Mouse (Mus musculus) embryonic stem cell, embryonic (primary cell): ENCODE measurements at regions not wholly inside any gene's neighbourhood (a gene's known extent, or its start where the extent isn't known, plus 50 kb on each side); places are given as distances from the start of the nearest gene placed in this dataset.

Source experiments
- CTCF ChIA-PET, 4 experiments: fragments of 300-600 bp in 2 of 4; fragments of 350-600 bp in 2 of 4; sonication (Branson Sonifier 250); formaldehyde crosslinking; loops; one replicate each; lab custom pipeline; 2022; ENCODE audit warnings: inconsistent platforms in 2 of 4; lab: Charles Lee
- POLR2A ChIA-PET, 4 experiments: fragments of 300-600 bp in 2 of 4; fragments of 350-600 bp in 2 of 4; sonication (Branson Sonifier 250); formaldehyde crosslinking; loops; one replicate each; lab custom pipeline; 2022; ENCODE audit warnings: antibody characterized with exemption in 4 of 4, inconsistent platforms in 1 of 4; lab: Charles Lee

GRCm38 (mm10) chr9:50440222-50440621 lies 54.1 kb upstream of the Plet1 start:
- ChIA-PET CTCF (interaction anchor here in 2 of 4 experiments (0.9 to 4.2 kb wide), 8 partner anchors 9 to 946 kb away, joined by 3 to 24 read pairs (median 4); partner anchors contain the start of gene Pts (in 1 of the 2)), POLR2A (interaction anchor here in 2 of 4 experiments (0.8 to 2.2 kb wide), 5 partner anchors 12 to 164 kb away, joined by 3 to 8 read pairs (median 3); partner anchors contain the start of genes Pts (in 2 of the 2), Sdhd (in 2 of the 2) and Timm8b (in 2 of the 2))

- CTCF ChIA-PET, result interaction anchor here in 2 of 4 experiments (0.9 to 4.2 kb wide), 4 partner anchors 12 to 911 kb away, joined by 3 to 24 read pairs (median 4); partner anchors contain the start of gene Pts (in 1 of the 2)
- POLR2A ChIA-PET, result interaction anchor here in 3 of 4 experiments (0.5 to 1.7 kb wide), 6 partner anchors 11 to 897 kb away, joined by 3 to 4 read pairs (median 3); partner anchors contain the start of genes Sdhd (in 2 of the 3), Timm8b (in 2 of the 3) and Pts (in 1 of the 3)
Measured at GRCm38 (mm10) chr9:50440689-50441088, 53.6 kb upstream of the Plet1 start.

- ChIA-PET POLR2A (interaction anchor here in 3 of 4 experiments (0.6 to 4.0 kb wide), 6 partner anchors 75 to 154 kb away, joined by 3 to 14 read pairs (median 4); partner anchors contain the start of gene Pts (in 3 of the 3)), CTCF (interaction anchor here (0.6 to 3.9 kb wide), 39 partner anchors 8 to 1514 kb away, joined by 3 to 49 read pairs (median 5); partner anchors contain the start of gene Pts (in 4 of the 4))
Measured at GRCm38 (mm10) chr9:50443708-50444463, 50.4 kb upstream of the Plet1 start.
